Mouse (Mus musculus) induced T-regulatory cell, adult 2 months (primary cell): ENCODE data around the gene Gpank1.

Experiments
- DNase-seq: peaks from one replicate; pipeline ENCODE4 v3.0.0-alpha.2; 2012; ENCODE audit warnings: low read depth

Gene Gpank1

GRCm38 (mm10) chr17:35159638-35160037 is 38.4 kb downstream of the Gpank1 start:
- DNase-seq, result no peak

- DNase-seq, result no peak
These were observed 40.2 kb downstream of the Gpank1 start for GRCm38 (mm10) chr17:35161421-35161820.

- DNase-seq, result peak; percentile 42
These were observed 40.9 kb downstream of the Gpank1 start for GRCm38 (mm10) chr17:35162121-35162520.

GRCm38 (mm10) chr17:35162730-35163129 is 41.5 kb downstream of the Gpank1 start:
- DNase-seq, result no peak

GRCm38 (mm10) chr17:35163326-35164081 is 42.2 kb downstream of the Gpank1 start:
- peak; percentile 57 for DNase-seq

- DNase-seq, result no peak
These were observed 42.9 kb downstream of the Gpank1 start for GRCm38 (mm10) chr17:35164218-35164567.

- peak; percentile 99 for DNase-seq
These were observed 43.6 kb downstream of the Gpank1 start, which contains the start of gene Prrc2a for GRCm38 (mm10) chr17:35164568-35165450. Gene Prrc2a (minus strand): TSS chr17:35164897.

GRCm38 (mm10) chr17:35165451-35166155 is 44.3 kb downstream of the Gpank1 start:
- DNase-seq, result no peak

GRCm38 (mm10) chr17:35166352-35167035 is 45.2 kb downstream of the Gpank1 start:
- peak; percentile 96 for DNase-seq

GRCm38 (mm10) chr17:35167794-35168193 is 46.5 kb downstream of the Gpank1 start:
- no peak for DNase-seq

GRCm38 (mm10) chr17:35168541-35169207 is 47.4 kb downstream of the Gpank1 start:
- DNase-seq, result peak; percentile 92

GRCm38 (mm10) chr17:35172445-35173234 is 51.4 kb downstream of the Gpank1 start:
- peak; percentile 80 for DNase-seq

GRCm38 (mm10) chr17:35173329-35173728 is 52.1 kb downstream of the Gpank1 start:
- peak; percentile 82 for DNase-seq
